Mouse (Mus musculus) intestine, embryonic 16.5 days (tissue): ENCODE measurements around the gene Ocm. TPM values are rescaled to one million over a fixed set of nuclear protein-coding genes. Genes with fewer than 3 reads are reported as not detected.

Source experiments
- ATAC-seq: fragments of 200-750 bp; cut with Nextera tagmentation; 2 replicates; pipeline ENCODE4 v1.8.0; 2017; ENCODE audit warnings: moderate TSS enrichment, moderate library complexity
- H3K27ac ChIP-seq: fragments of 300-500 bp; sonication (generic); 2 replicates; pipeline ENCODE4 v1.5.1; 2014; ENCODE audit warnings: mild to moderate bottlenecking, low read length
- H3K27me3 ChIP-seq: fragments of 300-500 bp; sonication (generic); replicated peaks from 2 replicates; pipeline ENCODE4 v1.6.1; 2014; ENCODE audit warnings: low read length, control low read depth, mixed read lengths; ENCODE audit not compliant: control insufficient read depth, insufficient read depth
- H3K36me3 ChIP-seq: fragments of 300-500 bp; sonication (generic); 2 replicates; pipeline ENCODE4 v1.6.1; 2014; ENCODE audit warnings: low read length, control low read depth; ENCODE audit not compliant: control insufficient read depth, insufficient read depth
- H3K4me1 ChIP-seq: fragments of 300-500 bp; sonication (generic); 2 replicates; pipeline ENCODE4 v1.6.1; 2014; ENCODE audit warnings: low read length, control low read depth, mixed read lengths; ENCODE audit not compliant: control insufficient read depth, insufficient read depth
- H3K4me2 ChIP-seq: fragments of 300-500 bp; sonication (generic); 2 replicates; pipeline ENCODE4 v1.6.1; 2014; ENCODE audit warnings: low read depth, low read length, control low read depth
- H3K4me3 ChIP-seq: fragments of 300-500 bp; sonication (generic); 2 replicates; pipeline ENCODE4 v1.5.1; 2014; ENCODE audit warnings: mild to moderate bottlenecking, low read length
- H3K9ac ChIP-seq: fragments of 300-500 bp; sonication (generic); 2 replicates; pipeline ENCODE4 v1.6.1; 2014; ENCODE audit warnings: low read depth, low read length
- H3K9me3 ChIP-seq: fragments of 300-500 bp; sonication (generic); 2 replicates; pipeline ENCODE4 v1.6.1; 2016; ENCODE audit warnings: low read length, control low read depth; ENCODE audit not compliant: control insufficient read depth
- WGBS: fragments of 180-500 bp; shearing (Covaris S2); extraction: QIAGEN DNeasy Blood & Tissue Kit; methylation state at CpG from one replicate; pipeline ENCODE4 v1.1.7; 2014; 5-methylcytosine and 5-hydroxymethylcytosine counted together
- polyA plus RNA-seq: library from polyadenylated mRNA; unstranded; fragments of >200 nt; fragmentation: Nextera tagmentation; extraction: Ambion mirVana; gene quantifications from 2 replicates; pipeline ENCODE4 v1.2.1, GENCODE M21; 2015

Gene Ocm
- polyA plus RNA-seq, 1 experiment from 2014 or later = not detected

- 90% methylated on average over 11 of the region's 11 CpGs for WGBS
These were observed 36.4 kb downstream of the Ocm start for GRCm38 (mm10) chr5:143990086-143990485.

GRCm38 (mm10) chr5:143989046-143989445, 37.4 kb downstream of the Ocm start:
- WGBS = 86% methylated on average over 4 of the region's 4 CpGs
- no peak for ATAC-seq

More at GRCm38 (mm10) chr5:143990086-143990485, 36.4 kb downstream of the Ocm start:
- Histone ChIP-seq H3K4me3 (no peak overlapping the region), H3K36me3 (peaks cover 32% of the 10 kb centered on the region), H3K9ac (no peak overlapping the region), H3K27me3 (no peaks in the 10 kb centered on the region), H3K4me2 (no peak overlapping the region), H3K27ac (no peak overlapping the region), H3K4me1 (no peaks in the 10 kb centered on the region), H3K9me3 (no peaks in the 10 kb centered on the region)
- ATAC-seq = no peak

GRCm38 (mm10) chr5:143987596-143987995, 38.9 kb downstream of the Ocm start:
- no peaks in the 10 kb centered on the region for H3K27me3 ChIP-seq
- no peak overlapping the region for H3K9ac ChIP-seq
- peaks cover 22% of the 10 kb centered on the region for H3K36me3 ChIP-seq
- H3K9me3 ChIP-seq = no peaks in the 10 kb centered on the region
- no peaks in the 10 kb centered on the region for H3K4me1 ChIP-seq
- H3K4me2 ChIP-seq = no peak overlapping the region
- no peak for ATAC-seq
- WGBS = 98% methylated on average over 3 of the region's 3 CpGs
- H3K4me3 ChIP-seq = no peak overlapping the region
- H3K27ac ChIP-seq = no peak overlapping the region

More at GRCm38 (mm10) chr5:143989046-143989445, 37.4 kb downstream of the Ocm start:
- no peaks in the 10 kb centered on the region for H3K4me1 ChIP-seq
- no peak overlapping the region for H3K27ac ChIP-seq
- H3K36me3 ChIP-seq = peaks cover 28% of the 10 kb centered on the region
- no peak overlapping the region for H3K9ac ChIP-seq
- no peaks in the 10 kb centered on the region for H3K9me3 ChIP-seq
- no peaks in the 10 kb centered on the region for H3K27me3 ChIP-seq
- no peak overlapping the region for H3K4me3 ChIP-seq
- H3K4me2 ChIP-seq = no peak overlapping the region

GRCm38 (mm10) chr5:143985381-143985780, 41.1 kb downstream of the Ocm start:
- no peak overlapping the region for H3K4me2 ChIP-seq
- peaks cover 3% of the 10 kb centered on the region for H3K4me1 ChIP-seq
- H3K9ac ChIP-seq = no peak overlapping the region
- no peak overlapping the region for H3K4me3 ChIP-seq
- H3K27ac ChIP-seq = no peak overlapping the region
- H3K27me3 ChIP-seq = no peaks in the 10 kb centered on the region
- no peak for ATAC-seq
- H3K36me3 ChIP-seq = peaks cover 12% of the 10 kb centered on the region
- no peaks in the 10 kb centered on the region for H3K9me3 ChIP-seq
- 83% methylated on average over 7 of the region's 7 CpGs for WGBS

DNA sequence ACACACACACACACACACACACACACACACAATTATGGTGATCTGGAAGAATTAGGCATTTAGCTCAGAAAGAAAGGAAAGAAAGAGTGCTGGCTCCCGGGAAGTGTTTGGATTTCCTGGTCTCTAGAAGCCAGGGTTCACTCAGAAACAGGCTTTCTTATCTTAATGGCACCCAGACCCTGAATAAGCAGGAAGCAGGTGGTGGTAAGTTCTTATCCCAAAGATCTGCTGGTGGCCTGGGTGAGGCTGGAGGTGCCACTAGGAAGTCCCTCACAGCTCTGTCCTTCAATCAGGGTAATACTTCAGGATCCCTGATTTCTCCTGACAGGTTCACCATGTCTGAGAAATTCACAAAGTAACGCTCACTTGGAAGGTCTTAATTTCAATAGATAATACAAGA, 44.1 kb downstream of the Ocm start:
- no peak overlapping the region for H3K4me2 ChIP-seq
- peaks cover 3% of the 10 kb centered on the region for H3K4me1 ChIP-seq
- 59% methylated on average over 2 of the region's 2 CpGs for WGBS

DNA sequence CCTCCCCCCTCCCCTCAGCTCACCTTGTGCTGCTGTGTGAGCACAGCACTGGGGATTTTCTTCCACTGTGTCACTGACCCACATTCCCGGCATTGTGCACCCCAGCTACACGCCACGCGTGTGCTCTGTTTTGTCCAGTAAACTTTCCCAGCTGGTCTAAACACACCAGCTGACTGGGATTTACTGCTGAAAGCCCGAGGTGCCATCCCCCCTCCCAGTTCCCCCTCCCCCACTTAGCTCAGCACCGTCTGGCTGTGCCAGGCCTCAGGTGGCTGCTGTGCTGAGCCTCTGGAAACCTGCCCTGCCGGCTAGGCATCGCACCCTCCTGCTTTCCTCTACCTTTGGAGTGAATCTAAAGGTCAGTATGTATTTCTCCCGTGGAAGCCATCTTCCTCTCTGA, 45.6 kb downstream of the Ocm start:
- ATAC-seq = peak; percentile 61
- H3K4me3 ChIP-seq = no peak overlapping the region
- H3K27ac ChIP-seq = no peak overlapping the region
- H3K9ac ChIP-seq = no peak overlapping the region
- H3K27me3 ChIP-seq = no peaks in the 10 kb centered on the region
- no peak overlapping the region for H3K4me2 ChIP-seq
- no peaks in the 10 kb centered on the region for H3K9me3 ChIP-seq
- H3K36me3 ChIP-seq = no peaks in the 10 kb centered on the region
- WGBS = 31% methylated on average over 9 of the region's 9 CpGs
- peaks cover 3% of the 10 kb centered on the region for H3K4me1 ChIP-seq

More for the DNA sequence above, 44.1 kb downstream of the Ocm start:
- peak; percentile 85 for ATAC-seq
- Histone ChIP-seq H3K27me3 (no peaks in the 10 kb centered on the region), H3K27ac (peak overlapping the region; percentile 70), H3K9me3 (no peaks in the 10 kb centered on the region), H3K9ac (no peak overlapping the region), H3K36me3 (no peaks in the 10 kb centered on the region), H3K4me3 (no peak overlapping the region)

- 63% methylated on average over 16 of the region's 16 CpGs for WGBS
- H3K27ac ChIP-seq = no peak overlapping the region
- peaks cover 10% of the 10 kb centered on the region for H3K4me1 ChIP-seq
- H3K4me3 ChIP-seq = no peak overlapping the region
- H3K4me2 ChIP-seq = no peak overlapping the region
- no peaks in the 10 kb centered on the region for H3K27me3 ChIP-seq
- 0 out of 2 replicates have a peak, but pooled peaks have one; percentile 18 for ATAC-seq
- H3K9ac ChIP-seq = no peak overlapping the region
- no peaks in the 10 kb centered on the region for H3K9me3 ChIP-seq
- H3K36me3 ChIP-seq = no peaks in the 10 kb centered on the region
These were observed 49.6 kb downstream of the Ocm start for GRCm38 (mm10) chr5:143976726-143977431.

DNA sequence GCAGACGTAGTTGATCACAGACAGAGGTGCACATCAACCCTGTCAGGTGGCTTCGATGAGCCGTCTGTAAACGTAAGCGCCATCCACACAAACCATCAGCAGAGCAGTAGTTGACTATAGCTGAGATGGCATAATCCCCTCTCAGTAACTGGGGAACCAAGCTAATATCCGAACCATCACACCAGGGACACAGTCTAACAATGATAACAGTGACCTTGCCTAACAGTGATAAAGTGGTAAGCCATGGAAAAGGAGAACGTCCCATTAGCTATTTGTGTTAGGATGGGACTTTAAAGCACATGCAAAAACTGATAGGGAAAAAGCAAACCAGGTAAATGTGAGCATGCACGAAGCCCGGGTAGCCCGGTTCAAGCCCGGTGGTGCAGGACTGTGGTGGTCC, 50.2 kb downstream of the Ocm start:
- Histone ChIP-seq H3K4me2 (no peak overlapping the region), H3K4me1 (peaks cover 10% of the 10 kb centered on the region), H3K9me3 (no peaks in the 10 kb centered on the region), H3K36me3 (no peaks in the 10 kb centered on the region), H3K9ac (no peak overlapping the region), H3K4me3 (no peak overlapping the region), H3K27ac (no peak overlapping the region), H3K27me3 (no peaks in the 10 kb centered on the region)
- 82% methylated on average over 11 of the region's 11 CpGs for WGBS
- no peak for ATAC-seq

DNA sequence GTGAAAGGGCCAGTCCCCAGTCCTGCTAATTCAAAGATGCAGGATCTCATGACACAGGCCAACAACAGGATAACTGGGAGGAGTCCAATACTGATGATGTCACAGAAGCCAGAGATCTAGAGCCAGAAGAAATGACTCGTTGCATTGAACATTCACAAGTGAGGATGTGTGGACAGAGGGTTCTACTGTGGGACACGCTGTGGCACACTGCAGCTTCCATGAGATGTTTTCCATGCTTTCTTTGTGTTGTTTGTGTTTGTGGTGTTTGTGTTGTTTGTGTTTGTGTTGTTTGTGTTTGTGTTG, 50.9 kb downstream of the Ocm start:
- Histone ChIP-seq H3K36me3 (no peaks in the 10 kb centered on the region), H3K4me1 (peaks cover 8% of the 10 kb centered on the region; the same call in 1 of the 2 replicates), H3K9ac (no peak overlapping the region), H3K4me2 (no peak overlapping the region), H3K9me3 (no peaks in the 10 kb centered on the region), H3K4me3 (no peak overlapping the region), H3K27ac (no peak overlapping the region), H3K27me3 (no peaks in the 10 kb centered on the region)
- 42% methylated on average over 2 of the region's 2 CpGs for WGBS
- peak; percentile 21; the same call in 1 of the 2 replicates for ATAC-seq
